Mouse (Mus musculus) small intestine, adult 2 months (tissue): Measurements from ENCODE around the gene Wbp1l. TPM values are rescaled to one million over a fixed set of nuclear protein-coding genes. Genes with fewer than 3 reads are reported as not detected.

Source experiments
- H3K27ac ChIP-seq: fragments of 200-500 bp; 2 replicates; pipeline ENCODE4 v1.5.1; 2012; ENCODE audit warnings: low read depth, low read length, control low read depth, inconsistent platforms; ENCODE audit not compliant: insufficient read depth
- H3K27me3 ChIP-seq: fragments of 200-500 bp; 2 replicates; pipeline ENCODE4 v1.6.1; 2012; ENCODE audit warnings: mild to moderate bottlenecking, moderate library complexity, low read length, inconsistent platforms; ENCODE audit not compliant: control insufficient read depth, insufficient read depth
- H3K36me3 ChIP-seq: fragments of 200-500 bp; 2 replicates; pipeline ENCODE4 v1.6.1; 2012; ENCODE audit warnings: mild to moderate bottlenecking, low read length, control low read depth, inconsistent platforms; ENCODE audit not compliant: control insufficient read depth, insufficient read depth
- H3K4me1 ChIP-seq: fragments of 200-500 bp; 2 replicates; pipeline ENCODE4 v1.6.1; 2012; ENCODE audit warnings: low read length, inconsistent platforms, mixed read lengths; ENCODE audit not compliant: control insufficient read depth, insufficient read depth, insufficient read length
- H3K4me3 ChIP-seq: fragments of 200-500 bp; 2 replicates; pipeline ENCODE4 v1.5.1; 2012; ENCODE audit warnings: low read depth, mild to moderate bottlenecking, control low read depth, inconsistent platforms, low read length, moderate library complexity
- CTCF ChIP-seq: fragments of 200-500 bp; IDR thresholded peaks from 2 replicates; pipeline ENCODE4 v1.5.1; 2012; ENCODE audit warnings: low read depth, mild to moderate bottlenecking, control low read depth, inconsistent platforms, low read length, moderate library complexity, mixed read lengths; ENCODE audit not compliant: insufficient replicate concordance, insufficient read length; ENCODE audit errors: extremely low read depth
- POLR2A ChIP-seq: fragments of 200-500 bp; IDR thresholded peaks from 2 replicates; pipeline ENCODE4 v1.6.1; 2012; ENCODE audit warnings: low read depth, mild to moderate bottlenecking, control low read depth, inconsistent platforms, low read length, moderate library complexity
- WGBS: fragments of 180-500 bp; shearing (Covaris S2); methylation state at CpG from one replicate; pipeline ENCODE4 v1.1.7; 2018; 5-methylcytosine and 5-hydroxymethylcytosine counted together
- polyA plus RNA-seq: library from polyadenylated mRNA; depleted of rRNA; stranded (reverse); fragments of >200 nt; gene quantifications from 2 replicates; pipeline ENCODE4 v1.2.3, GENCODE M21; 2012

Wbp1l gene
- polyA plus RNA-seq, 1 experiment = 42.4 TPM

- no peak for TF ChIP-seq POLR2A
- TF ChIP-seq CTCF = no peak
- 96% methylated on average over 7 of the region's 7 CpGs for WGBS
- H3K36me3 ChIP-seq = peaks cover 28% of the 10 kb centered on the region
- H3K4me3 ChIP-seq = no peak overlapping the region
- peaks cover 4% of the 10 kb centered on the region; the same call in 1 of the 2 replicates for H3K4me1 ChIP-seq
- no peaks in the 10 kb centered on the region for H3K27me3 ChIP-seq
- no peak overlapping the region for H3K27ac ChIP-seq
These were observed 9.3 kb downstream of the Wbp1l start for GRCm38 (mm10) chr19:46608158-46608557.

- Histone ChIP-seq H3K27me3 (no peaks in the 10 kb centered on the region), H3K27ac (no peak overlapping the region), H3K36me3 (peaks cover 18% of the 10 kb centered on the region), H3K4me3 (no peak overlapping the region), H3K4me1 (no peaks in the 10 kb centered on the region)
- TF ChIP-seq POLR2A (no peak), CTCF (no peak)
- 84% methylated on average over 11 of the region's 11 CpGs for WGBS
These were observed 17.5 kb downstream of the Wbp1l start for GRCm38 (mm10) chr19:46616378-46616777.

GRCm38 (mm10) chr19:46617361-46617760, 18.5 kb downstream of the Wbp1l start:
- TF ChIP-seq CTCF (no peak), POLR2A (no peak)

GRCm38 (mm10) chr19:46618322-46618721, 19.4 kb downstream of the Wbp1l start:
- Histone ChIP-seq H3K36me3 (peaks cover 13% of the 10 kb centered on the region; the same call in 1 of the 2 replicates), H3K27ac (no peak overlapping the region), H3K4me3 (no peak overlapping the region), H3K27me3 (no peaks in the 10 kb centered on the region), H3K4me1 (peaks cover 2% of the 10 kb centered on the region; the same call in 1 of the 2 replicates)
- TF ChIP-seq CTCF = no peak
- TF ChIP-seq POLR2A = no peak
- 58% methylated on average over 9 of the region's 9 CpGs for WGBS

More at GRCm38 (mm10) chr19:46617361-46617760, 18.5 kb downstream of the Wbp1l start:
- WGBS = 78% methylated on average over 8 of the region's 8 CpGs
- Histone ChIP-seq H3K27me3 (no peaks in the 10 kb centered on the region), H3K27ac (no peak overlapping the region), H3K4me3 (no peak overlapping the region), H3K4me1 (peaks cover 2% of the 10 kb centered on the region; the same call in 1 of the 2 replicates), H3K36me3 (peaks cover 18% of the 10 kb centered on the region)

- no peak overlapping the region for H3K4me3 ChIP-seq
- H3K27me3 ChIP-seq = no peaks in the 10 kb centered on the region
- no peak for TF ChIP-seq CTCF
- no peak for TF ChIP-seq POLR2A
- H3K27ac ChIP-seq = no peak overlapping the region
- peaks cover 7% of the 10 kb centered on the region; the same call in 1 of the 2 replicates for H3K36me3 ChIP-seq
- H3K4me1 ChIP-seq = peaks cover 2% of the 10 kb centered on the region; the same call in 1 of the 2 replicates
- WGBS = 75% methylated on average over 19 of the region's 19 CpGs
These were observed 20.1 kb downstream of the Wbp1l start for GRCm38 (mm10) chr19:46619001-46619400.

- 94% methylated on average over 6 of the region's 6 CpGs for WGBS
- H3K4me1 ChIP-seq = peaks cover 2% of the 10 kb centered on the region; the same call in 1 of the 2 replicates
- H3K36me3 ChIP-seq = peaks cover 6% of the 10 kb centered on the region; the same call in 1 of the 2 replicates
- TF ChIP-seq POLR2A (no peak), CTCF (no peak)
- no peak overlapping the region for H3K4me3 ChIP-seq
- H3K27me3 ChIP-seq = no peaks in the 10 kb centered on the region
- H3K27ac ChIP-seq = no peak overlapping the region
These were observed 20.6 kb downstream of the Wbp1l start for GRCm38 (mm10) chr19:46619518-46619917.

- Histone ChIP-seq H3K27ac (no peak overlapping the region), H3K36me3 (peaks cover 3% of the 10 kb centered on the region; the same call in 1 of the 2 replicates), H3K4me1 (peaks cover 2% of the 10 kb centered on the region; the same call in 1 of the 2 replicates), H3K4me3 (no peak overlapping the region), H3K27me3 (no peaks in the 10 kb centered on the region)
- WGBS = 74% methylated on average over 14 of the region's 14 CpGs
- no peak for TF ChIP-seq CTCF
- TF ChIP-seq POLR2A = no peak
These were observed 21.3 kb downstream of the Wbp1l start for GRCm38 (mm10) chr19:46620016-46620808.
